Mouse (Mus musculus): ENCODE results near the gene Caps2.
"Not testable (repeated sequence)": the region's sequence is repeated elsewhere in the genome, so short reads cannot be mapped to it uniquely, and the experiment has no call there.

Gene Caps2

DNA sequence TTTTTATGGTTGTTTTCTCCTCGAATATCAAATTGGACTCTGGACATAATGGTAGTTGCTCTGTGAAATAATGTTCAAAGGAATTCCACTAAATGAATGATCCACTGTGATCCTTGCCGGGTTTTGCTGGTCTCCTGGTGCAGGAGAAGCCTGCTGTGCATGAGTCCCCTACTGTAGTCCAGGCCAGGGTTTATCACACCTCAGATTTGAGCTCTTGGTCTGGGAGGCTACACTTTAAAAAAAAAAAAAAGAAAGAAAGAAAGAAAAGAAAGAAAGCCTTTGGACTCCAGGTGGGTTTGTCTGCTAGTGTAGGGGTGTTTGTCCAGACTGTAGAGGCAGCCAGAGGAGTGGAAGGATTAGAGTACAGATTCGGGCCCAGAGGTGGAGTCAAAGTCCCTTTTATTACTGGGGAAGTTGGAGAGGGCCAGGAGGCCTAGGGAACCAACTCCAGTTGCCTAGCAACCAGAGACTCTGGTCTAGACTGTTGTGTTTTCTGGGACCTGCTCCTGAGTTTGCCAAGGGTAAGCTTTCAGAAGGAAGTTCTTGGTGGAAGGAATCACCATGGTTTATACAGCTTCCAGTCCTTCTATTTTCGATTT, at the start of gene Caps2:
Caps2 (plus strand) TSS at position 454 of the 599 bp plus-strand sequence.
- peak; percentile 28 to 31 for DNase-seq (ENCODE audit: low spot score in 2 of 2)

- DNase-seq (ENCODE audit: low spot score in 2 of 2), result not testable (repeated sequence)
These were observed 38.3 kb upstream of the Caps2 start for GRCm38 (mm10) chr10:112125090-112125489.

DNA sequence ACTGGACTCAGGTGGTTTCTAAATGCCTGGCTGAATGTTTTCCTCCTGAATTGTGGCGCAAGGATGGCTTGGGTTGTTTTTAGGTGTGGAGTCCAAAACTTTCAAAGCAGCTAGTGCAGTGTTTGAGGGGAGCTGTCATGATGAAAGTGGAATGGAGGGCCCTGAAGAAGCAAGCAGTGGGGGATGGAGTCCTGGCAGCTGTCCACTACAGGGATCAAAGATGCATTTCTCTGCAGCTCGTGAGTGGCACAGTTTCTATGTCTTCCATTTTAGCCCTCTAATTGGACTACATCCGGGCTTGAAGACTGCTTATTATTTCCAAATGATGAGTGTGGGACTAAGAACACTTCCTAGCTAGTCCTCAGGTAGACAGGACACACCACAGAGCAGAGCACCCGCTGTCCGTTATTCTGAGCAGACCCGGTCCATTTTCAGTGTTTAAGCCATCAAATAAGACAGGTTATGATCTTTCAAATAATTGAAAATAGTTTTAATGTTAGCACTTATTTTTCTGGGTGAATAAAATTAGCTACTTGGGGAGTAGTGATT, 35.7 kb upstream of the Caps2 start:
- DNase-seq (ENCODE audit: low spot score in 2 of 2), result not testable (repeated sequence)

DNA sequence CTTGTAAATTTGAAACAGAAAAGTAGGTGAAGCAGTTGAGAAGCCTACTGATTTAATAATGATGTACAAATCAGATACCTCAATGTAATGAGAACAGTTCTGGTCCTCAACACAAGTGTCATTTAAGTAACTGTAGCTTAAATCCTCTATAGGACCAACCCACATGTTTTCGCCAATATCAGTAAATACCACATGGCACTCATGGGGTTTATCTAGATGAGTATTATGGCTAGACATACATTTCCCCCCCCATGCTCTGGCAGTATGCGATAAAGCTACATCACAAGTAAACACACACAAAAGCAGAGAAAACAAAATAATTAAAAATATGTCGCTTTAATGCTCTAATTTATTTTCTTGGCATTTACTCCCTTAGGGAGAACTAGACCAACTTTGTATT, 31.2 kb upstream of the Caps2 start:
- no peak for DNase-seq (ENCODE audit: low spot score in 2 of 2)

DNA sequence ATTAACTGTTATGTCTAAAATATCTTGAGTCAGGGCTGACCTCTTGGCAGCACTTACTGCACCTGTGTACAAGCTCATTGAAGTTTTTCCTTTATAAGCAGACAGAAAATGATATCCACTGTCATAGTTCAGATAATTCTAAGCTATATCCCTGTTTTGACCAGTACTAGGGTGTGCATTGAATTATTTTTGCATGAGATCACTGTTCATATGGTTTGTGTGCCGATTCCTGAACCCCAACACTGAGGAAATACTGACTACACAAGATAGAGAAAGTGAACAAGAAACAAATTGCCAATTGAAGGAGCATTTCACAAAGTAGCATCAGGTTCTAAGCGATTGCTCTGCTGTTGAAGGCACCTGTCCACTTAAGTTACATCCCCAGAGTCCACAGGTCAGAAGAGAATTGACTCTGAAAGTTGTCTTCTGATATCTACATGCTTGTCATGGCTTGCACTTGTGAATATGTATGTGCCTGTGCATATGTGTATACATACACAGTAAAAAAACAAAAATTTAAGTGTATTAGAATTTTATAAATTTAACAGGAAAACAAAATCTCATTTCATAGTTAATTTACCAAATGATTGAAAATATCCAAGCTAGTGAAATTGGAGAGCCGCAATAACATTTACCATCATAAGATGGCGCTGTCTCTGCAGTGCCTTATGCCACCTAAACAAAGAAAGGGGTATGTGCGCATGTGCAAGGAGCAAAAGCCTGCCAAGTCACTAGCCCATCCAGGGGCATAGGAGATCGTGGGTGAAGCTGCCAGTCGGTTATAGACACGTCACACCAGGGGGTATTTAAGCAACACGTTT, 25.2 kb upstream of the Caps2 start:
- DNase-seq (ENCODE audit: low spot score in 2 of 2), result peak; percentile 60 to 64

DNA sequence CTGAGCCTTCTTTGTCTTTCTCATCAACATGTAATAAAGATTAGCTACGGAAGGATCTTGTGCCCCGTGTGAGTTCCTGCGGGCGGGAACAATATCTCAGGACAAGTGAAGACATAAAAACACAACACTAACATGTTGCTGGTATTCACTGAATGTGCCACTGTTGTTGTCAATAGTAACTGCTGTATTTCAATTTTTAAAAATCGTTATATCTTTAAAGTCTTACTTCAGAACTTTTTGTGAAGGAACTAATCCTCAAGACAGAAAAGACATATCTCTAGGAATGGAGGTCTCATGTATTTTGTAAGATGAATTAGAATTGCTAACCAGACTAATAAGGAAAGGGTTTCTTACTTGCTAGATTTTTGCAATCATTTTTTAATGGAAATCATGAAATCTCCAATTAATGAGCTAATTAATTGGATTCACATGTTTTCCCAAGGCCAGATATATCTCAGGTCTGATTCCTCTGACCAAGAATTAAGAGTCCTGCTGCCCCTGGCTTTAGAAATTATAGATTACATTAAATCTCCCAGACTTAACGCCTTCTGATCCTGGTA, 24.5 kb upstream of the Caps2 start:
- no peak for DNase-seq (ENCODE audit: low spot score in 2 of 2)

GRCm38 (mm10) chr10:112139834-112140233, 23.6 kb upstream of the Caps2 start:
- DNase-seq (ENCODE audit: low spot score in 2 of 2), result no peak

- peak; percentile 95 to 96 for DNase-seq (ENCODE audit: low spot score in 2 of 2)
These were observed 3.4 kb upstream of the Caps2 start, which contains the start of gene Glipr1l3 for GRCm38 (mm10) chr10:112159882-112160560. Glipr1l3 (minus strand) TSS chr10:112160327.

DNA sequence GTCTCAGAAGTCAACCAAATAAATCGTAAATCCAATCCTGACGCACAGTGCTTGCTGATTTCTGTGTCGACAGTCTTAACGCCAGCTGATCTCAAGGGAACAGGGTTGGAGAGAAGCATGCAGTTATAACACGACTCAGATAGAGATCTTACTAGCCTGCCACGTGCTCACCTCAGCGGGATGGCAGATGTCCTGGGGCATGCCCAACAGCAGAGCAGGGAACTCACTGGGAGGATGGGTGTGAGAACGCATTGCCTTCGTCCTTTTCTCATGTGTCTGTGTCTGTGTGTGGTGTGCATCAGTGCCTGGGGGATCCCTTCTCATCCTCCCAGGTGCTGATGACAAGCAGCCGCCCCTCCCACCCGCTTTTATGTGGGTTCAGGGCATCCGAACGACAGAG, 13.6 kb downstream of the Caps2 start:
- not testable (repeated sequence) for DNase-seq (ENCODE audit: low spot score in 2 of 2)

GRCm38 (mm10) chr10:112193919-112194318, 30.5 kb downstream of the Caps2 start:
- not testable (repeated sequence) for DNase-seq (ENCODE audit: low spot score in 2 of 2)

DNA sequence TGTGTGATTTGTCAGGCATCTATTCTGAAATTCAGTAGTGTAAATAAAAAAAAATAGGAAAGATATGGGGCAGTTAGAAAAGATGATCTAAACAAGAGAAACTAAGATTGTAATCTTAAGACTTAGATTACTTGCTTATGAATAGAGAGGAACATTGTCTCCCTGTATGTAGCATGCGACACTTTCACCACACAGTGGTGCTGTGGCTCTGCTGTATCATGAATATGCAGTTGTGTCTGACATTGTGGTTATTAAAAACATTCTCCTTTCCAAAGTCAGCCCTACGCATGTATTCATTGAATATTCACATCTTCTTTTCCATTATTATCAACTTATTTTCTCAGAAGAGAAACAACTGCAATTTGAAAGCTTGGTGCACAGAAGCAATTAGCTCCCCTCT, 40.0 kb downstream of the Caps2 start:
- DNase-seq (ENCODE audit: low spot score in 2 of 2), result peak; percentile 63 to 75

GRCm38 (mm10) chr10:112227073-112227472, 63.7 kb downstream of the Caps2 start:
- no peak for DNase-seq (ENCODE audit: low spot score in 2 of 2)

GRCm38 (mm10) chr10:112229091-112229843, 65.8 kb downstream of the Caps2 start:
- not testable (repeated sequence) for DNase-seq (ENCODE audit: low spot score in 2 of 2)

GRCm38 (mm10) chr10:112232733-112233132, 69.3 kb downstream of the Caps2 start:
- not testable (repeated sequence) for DNase-seq (ENCODE audit: low spot score in 2 of 2)

DNA sequence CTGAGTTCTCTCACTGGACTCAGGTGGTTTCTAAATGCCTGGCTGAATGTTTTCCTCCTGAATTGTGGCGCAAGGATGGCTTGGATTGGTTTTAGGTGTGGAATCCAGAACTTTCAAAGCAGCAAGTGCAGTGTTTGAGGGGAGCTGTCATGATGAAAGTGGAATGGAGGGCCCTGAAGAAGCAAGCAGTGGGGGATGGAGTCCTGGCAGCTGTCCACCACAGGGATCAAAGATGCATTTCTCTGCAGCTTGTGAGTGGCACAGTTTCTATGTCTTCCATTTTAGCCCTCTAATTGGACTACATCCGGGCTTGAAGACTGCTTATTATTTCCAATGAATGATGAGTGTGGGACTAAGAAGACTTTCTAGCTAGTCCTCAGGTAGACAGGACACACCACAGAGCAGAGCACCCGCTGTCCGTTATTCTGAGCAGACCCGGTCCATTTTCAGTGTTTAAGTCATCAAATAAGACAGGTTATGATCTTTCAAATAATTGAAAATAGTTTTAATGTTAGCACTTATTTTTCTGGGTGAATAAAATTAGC, 72.0 kb downstream of the Caps2 start:
- DNase-seq (ENCODE audit: low spot score in 2 of 2), result not testable (repeated sequence)

DNA sequence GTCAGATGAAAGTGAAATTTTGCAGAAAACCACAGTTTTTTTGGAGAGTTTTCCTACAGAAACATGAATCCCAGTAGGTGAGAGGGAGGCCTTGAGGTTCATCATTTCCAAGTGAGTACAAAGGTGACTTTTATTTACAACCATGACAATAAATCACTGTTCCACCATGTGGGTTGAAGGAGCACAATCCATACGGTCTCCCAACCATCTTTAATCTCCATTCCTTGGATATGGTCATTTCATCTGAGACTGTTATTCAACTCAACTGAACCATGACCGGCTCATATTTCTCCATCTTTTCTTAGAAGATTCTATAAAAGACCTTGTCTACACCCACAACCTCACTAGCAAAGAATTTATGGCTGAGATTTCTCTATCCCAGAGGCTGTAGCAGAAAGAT, 84.9 kb downstream of the Caps2 start:
- DNase-seq (ENCODE audit: low spot score in 2 of 2), result no peak

DNA sequence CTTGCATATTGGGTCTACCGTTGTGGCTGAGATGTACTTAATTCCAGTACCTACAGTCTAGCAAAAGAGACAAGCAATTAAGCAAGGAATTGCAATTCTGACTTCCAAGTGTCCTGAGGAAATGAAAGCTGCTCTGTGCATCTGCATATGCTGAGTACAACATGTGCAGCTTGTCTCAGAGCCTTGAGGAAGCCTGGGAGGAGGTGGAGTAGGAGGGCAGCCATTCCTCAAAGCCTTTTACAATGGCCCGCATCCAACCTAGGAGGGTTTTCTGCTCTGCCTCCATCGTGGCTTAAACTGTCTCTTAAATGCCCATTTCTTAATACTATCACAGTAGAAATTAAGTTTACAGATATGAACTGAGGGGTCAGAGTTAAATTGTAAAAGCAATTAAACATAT, 100.0 kb downstream of the Caps2 start:
- DNase-seq (ENCODE audit: low spot score in 2 of 2), result no peak
